Mouse (Mus musculus): ENCODE results near the gene Fam207a. TPM values are rescaled to one million over a fixed set of nuclear protein-coding genes. Genes with fewer than 3 reads are reported as not detected.

Fam207a gene
- polyA plus RNA-seq (2015; fragmentation: Nextera tagmentation; extraction: Ambion mirVana) = 34.3 and 38.1 TPM in 2 replicates

DNA sequence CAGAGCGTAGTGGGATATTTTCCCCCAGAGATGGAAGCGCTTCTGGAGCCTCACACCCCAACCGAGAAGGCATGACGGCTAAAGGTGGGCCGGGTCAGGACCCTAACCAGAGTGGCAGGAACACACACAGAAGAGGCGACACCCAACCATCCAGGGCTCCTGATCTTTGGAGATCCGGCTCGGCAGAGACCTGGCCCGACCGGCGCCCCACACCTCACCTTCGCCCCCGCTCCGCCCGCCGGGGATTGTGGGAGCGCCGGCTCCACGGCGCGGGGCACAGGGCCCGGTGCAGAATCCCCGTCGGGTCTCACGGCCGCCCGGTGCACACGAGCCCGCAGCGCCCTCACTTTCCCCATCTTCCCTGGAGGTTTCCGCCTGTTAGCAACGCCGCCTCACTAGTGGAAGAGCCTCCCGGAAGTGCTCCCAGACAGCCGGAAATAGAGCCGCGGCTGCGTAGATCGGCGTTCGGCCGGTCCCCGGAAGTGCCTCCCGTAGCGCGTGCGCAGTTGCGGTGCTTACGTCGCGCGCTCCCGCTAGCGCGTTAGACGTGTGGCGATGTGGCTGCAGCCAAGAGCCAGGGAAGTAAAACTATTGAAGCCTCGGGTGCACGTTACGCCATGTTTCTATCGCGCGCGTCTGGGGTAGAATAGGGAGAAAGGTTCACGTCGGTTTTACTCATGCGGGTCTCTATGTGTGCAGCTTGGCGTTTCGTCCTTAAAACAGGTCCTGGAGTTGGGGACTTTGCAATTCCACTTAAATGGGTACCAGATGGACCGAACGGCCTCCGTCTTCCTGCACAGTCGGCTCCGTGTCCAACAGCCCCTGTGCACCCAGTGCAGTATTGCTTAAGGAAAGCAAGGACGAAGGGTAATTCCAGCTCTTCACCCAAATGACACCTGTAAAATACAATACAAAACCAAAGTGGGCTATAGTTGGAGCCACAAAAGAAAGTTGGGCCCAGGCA lies at the start of gene Fam207a:
TSS of gene Fam207a (minus strand) at position 401 of the 964 bp plus-strand sequence.

DNA sequence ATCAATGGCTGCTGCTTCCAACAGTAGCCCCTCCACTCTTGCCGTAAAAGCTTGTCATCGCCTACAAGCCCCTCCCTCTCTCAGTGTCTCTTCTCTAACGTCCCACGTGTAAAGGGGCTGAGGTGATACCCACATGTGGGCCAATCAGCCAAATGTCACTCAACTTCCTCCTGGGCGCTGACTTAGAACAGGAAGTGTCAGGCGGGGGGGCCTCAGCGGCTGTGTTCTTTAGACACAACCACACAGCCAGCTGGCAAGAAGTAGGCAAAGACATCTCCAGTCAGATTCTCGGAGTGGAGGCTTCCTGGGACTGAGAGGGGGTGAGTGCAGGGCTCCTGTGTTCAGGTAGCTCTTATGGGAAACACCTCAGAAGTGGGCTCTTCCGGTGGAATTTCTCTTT lies 14.6 kb upstream of the Fam207a start, which contains the start of gene Itgb2:
TSS of gene Itgb2 (plus strand) at position 113 of the 400 bp plus-strand sequence.

Other genes starting within 250 kb of the Fam207a start
- gene Adarb1, start 97.5 kb downstream of the Fam207a start, polyA plus RNA-seq (2015; fragmentation: Nextera tagmentation; extraction: Ambion mirVana) = 21.2 and 22.5 TPM in 2 replicates
- 1.5 and 1.6 TPM in 2 replicates for gene Itgb2, start 14.5 kb upstream of the Fam207a start, polyA plus RNA-seq (2015; fragmentation: Nextera tagmentation; extraction: Ambion mirVana)
- 87.6 and 92.6 TPM in 2 replicates for gene Pttg1ip, start 65.9 kb upstream of the Fam207a start, polyA plus RNA-seq (2015; fragmentation: Nextera tagmentation; extraction: Ambion mirVana)
- gene Sumo3, start 90.3 kb upstream of the Fam207a start, polyA plus RNA-seq (2015; fragmentation: Nextera tagmentation; extraction: Ambion mirVana) = 276 and 292 TPM in 2 replicates
- gene Gm49325, start 90.4 kb upstream of the Fam207a start, polyA plus RNA-seq (2015; fragmentation: Nextera tagmentation; extraction: Ambion mirVana) = 1.7 and 3.1 TPM in 2 replicates
- 53.8 and 60.5 TPM in 2 replicates for gene Ube2g2, start 106.5 kb upstream of the Fam207a start, polyA plus RNA-seq (2015; fragmentation: Nextera tagmentation; extraction: Ambion mirVana)
- gene Tspear, start 170.8 kb upstream of the Fam207a start, polyA plus RNA-seq (2015; fragmentation: Nextera tagmentation; extraction: Ambion mirVana) = 2.4 and 2.6 TPM in 2 replicates
- gene Gm19402, start 175.0 kb upstream of the Fam207a start, polyA plus RNA-seq (2015; fragmentation: Nextera tagmentation; extraction: Ambion mirVana) = not detected in 2 replicates
- gene Gm9508, start 181.4 kb upstream of the Fam207a start, polyA plus RNA-seq (2015; fragmentation: Nextera tagmentation; extraction: Ambion mirVana) = not detected in 2 replicates
- gene Gm10272, start 190.8 kb upstream of the Fam207a start, polyA plus RNA-seq (2015; fragmentation: Nextera tagmentation; extraction: Ambion mirVana) = not detected in 2 replicates
- not detected in 2 replicates for gene Gm10024, start 195.7 kb upstream of the Fam207a start, polyA plus RNA-seq (2015; fragmentation: Nextera tagmentation; extraction: Ambion mirVana)
- gene Gm10142, start 200.0 kb upstream of the Fam207a start, polyA plus RNA-seq (2015; fragmentation: Nextera tagmentation; extraction: Ambion mirVana) = not detected in 2 replicates
- gene Krtap12-1, start 204.8 kb upstream of the Fam207a start, polyA plus RNA-seq (2015; fragmentation: Nextera tagmentation; extraction: Ambion mirVana) = not detected in 2 replicates
- not detected in 2 replicates for gene Gm10100, start 210.7 kb upstream of the Fam207a start, polyA plus RNA-seq (2015; fragmentation: Nextera tagmentation; extraction: Ambion mirVana)
- gene Gm18596, start 226.9 kb upstream of the Fam207a start, polyA plus RNA-seq (2015; fragmentation: Nextera tagmentation; extraction: Ambion mirVana) = not detected in 2 replicates
- not detected in 2 replicates for gene Gm9736, start 235.6 kb upstream of the Fam207a start, polyA plus RNA-seq (2015; fragmentation: Nextera tagmentation; extraction: Ambion mirVana)
- gene Gm3233, start 243.9 kb upstream of the Fam207a start, polyA plus RNA-seq (2015; fragmentation: Nextera tagmentation; extraction: Ambion mirVana) = not detected in 2 replicates

Measured in neural tube, postnatal 0 days (tissue).